ENCODE assay signal across 21 mouse cellular contexts in genomic region chr16:92439775-92440174, GRCm38 (mm10). TPM values are rescaled to one million over a fixed set of nuclear protein-coding genes. Genes with fewer than 3 reads are reported as not detected.
A peak's percentile ranks its signal among the peaks of the same experiment; 100 is the strongest.
DNase-seq lines count a peak whose midpoint lies in the region; ATAC-seq and TF ChIP-seq lines count a peak whose summit lies in the region.
"Had no signal": no experiment of that assay in that cellular context is flagged by ENCODE, and none has a peak within 500 bp of the region (broad histone marks: within the 10 kb centered on the region; RNA-seq: fewer than 3 reads in every experiment).

No protein-coding gene starts in this region.

- no peak overlapping the region for H3K4me3 ChIP-seq in heart, embryonic 10.5 days
- no peak overlapping the region for H3K4me3 ChIP-seq in midbrain, embryonic 13.5 days (replicated peaks)
- H3K4me3 ChIP-seq in midbrain, embryonic 16.5 days (ENCODE audit: low read depth, low read length): no peak overlapping the region
- H3K4me3 ChIP-seq: erythroblast, embryonic 14.5 days; heart, adult 2 months; heart, embryonic 13.5 days; hindbrain, embryonic 12.5 days had no signal

- H3K4me2 ChIP-seq in midbrain, embryonic 13.5 days (replicated peaks): no peak overlapping the region
- no peak overlapping the region for H3K4me2 ChIP-seq in midbrain, embryonic 16.5 days (ENCODE audit: low read length)
- H3K4me2 ChIP-seq: heart, embryonic 13.5 days; hindbrain, embryonic 12.5 days had no signal

- WGBS in heart, embryonic 10.5 days: 66% methylated on average over 2 of the region's 2 CpGs
- 75% methylated on average over 2 of the region's 2 CpGs for WGBS in midbrain, embryonic 13.5 days
- 62% methylated on average over 2 of the region's 2 CpGs for WGBS in midbrain, embryonic 16.5 days

- POLR2A ChIA-PET in Patski (lab: Charles Lee): interaction anchor here (1.8 kb wide), 1 partner anchor 40 kb away, joined by 7 read pairs; no protein-coding TSS in a partner anchor

- H3K36me3 ChIP-seq in heart, embryonic 10.5 days: no peaks in the 10 kb centered on the region
- no peaks in the 10 kb centered on the region for H3K36me3 ChIP-seq in midbrain, embryonic 13.5 days
- H3K36me3 ChIP-seq in midbrain, embryonic 16.5 days (ENCODE audit: control insufficient read depth, insufficient read depth, low read length): no peaks in the 10 kb centered on the region
- H3K36me3 ChIP-seq: heart, embryonic 13.5 days had no signal

- H3K27ac ChIP-seq in heart, embryonic 10.5 days: peak overlapping the region; percentile 67; the same call in 1 of the 2 replicates
- peak overlapping the region; percentile 21; the same call in 1 of the 2 replicates for H3K27ac ChIP-seq in midbrain, embryonic 13.5 days
- no peak overlapping the region for H3K27ac ChIP-seq in midbrain, embryonic 16.5 days (ENCODE audit: low read length)
- H3K27ac ChIP-seq: heart, adult 2 months; heart, embryonic 13.5 days; hindbrain, embryonic 12.5 days; hindbrain, postnatal 0 days had no signal

- no peak for DNase-seq in heart, embryonic 10.5 days (ENCODE audit: low spot score)
- no peak for DNase-seq in heart, adult 9 months (ENCODE audit: low spot score in 2 of 2)
- DNase-seq in Patski (ENCODE audit: low read depth, low spot score): peak; percentile 86
- DNase-seq in gastrocnemius, postnatal 25 days: no peak
- DNase-seq in MN1 (ENCODE audit: low spot score): no peak
- DNase-seq: adrenal gland, adult 8-10 months; cerebellum, adult 11 months; cerebellum, adult 9-11 months; cerebellum, postnatal 36 days; gastrocnemius, postnatal 10 days; heart, adult 2 months; heart, postnatal 36 days; kidney, adult 11 months had no signal

- H3K27me3 ChIP-seq in heart, embryonic 10.5 days (ENCODE audit: insufficient read depth, poor library complexity, severe bottlenecking): no peaks in the 10 kb centered on the region
- H3K27me3 ChIP-seq in midbrain, embryonic 13.5 days: no peaks in the 10 kb centered on the region
- no peaks in the 10 kb centered on the region for H3K27me3 ChIP-seq in midbrain, embryonic 16.5 days (ENCODE audit: control insufficient read depth, insufficient read depth, low read depth, low read length)
- H3K27me3 ChIP-seq in Patski: no peaks in the 10 kb centered on the region
- H3K27me3 ChIP-seq: heart, embryonic 13.5 days; hindbrain, embryonic 12.5 days had no signal

- TF ChIP-seq CTCF in Patski (IDR thresholded peaks at IDR 0.05): no peak

- CTCF ChIA-PET in Patski (lab: Charles Lee): interaction anchor here (2.3 kb wide), 1 partner anchor 13 kb away, joined by 10 read pairs; no protein-coding TSS in a partner anchor

- H3K9ac ChIP-seq in midbrain, embryonic 13.5 days (replicated peaks): no peak overlapping the region
- no peak overlapping the region for H3K9ac ChIP-seq in midbrain, embryonic 16.5 days (ENCODE audit: low read depth, low read length)
- H3K9ac ChIP-seq: heart, embryonic 13.5 days; hindbrain, embryonic 12.5 days had no signal

- peaks cover 76% of the 10 kb centered on the region for H3K4me1 ChIP-seq in heart, embryonic 10.5 days
- peaks cover 29% of the 10 kb centered on the region for H3K4me1 ChIP-seq in midbrain, embryonic 13.5 days (replicated peaks)
- peaks cover 14% of the 10 kb centered on the region for H3K4me1 ChIP-seq in midbrain, embryonic 16.5 days (ENCODE audit: control insufficient read depth, insufficient read depth, low read length)

- in situ Hi-C loops in Patski (cut with MboI; ENCODE audit: low pct_unique_long_range_greater_than_20kb): loop anchor here (5.0 kb wide), 2 partner anchors 42 to 92 kb away; no protein-coding TSS in a partner anchor

- ATAC-seq in midbrain, embryonic 13.5 days: no peak
- no peak for ATAC-seq in midbrain, embryonic 16.5 days
- ATAC-seq in Patski: peak; percentile 86
- ATAC-seq: forebrain, embryonic 16.5 days; hindbrain, postnatal 0 days had no signal

- H3K9me3 ChIP-seq in heart, embryonic 10.5 days: no peaks in the 10 kb centered on the region
- H3K9me3 ChIP-seq in midbrain, embryonic 13.5 days: no peaks in the 10 kb centered on the region
- H3K9me3 ChIP-seq in midbrain, embryonic 16.5 days (replicated peaks; ENCODE audit: control insufficient read depth, low read length, poor library complexity, severe bottlenecking): no peaks in the 10 kb centered on the region
- H3K9me3 ChIP-seq: G1E; heart, embryonic 13.5 days; hindbrain, embryonic 12.5 days had no signal

RNA-seq across cellular contexts. Expression of gene Rcan1, which starts 30.9 kb away (rescaled TPM):
- 78.8 and 129 TPM in 2 replicates for polyA plus RNA-seq in heart, embryonic 10.5 days (2016; fragmentation: Nextera tagmentation; extraction: Ambion mirVana)
- 46.8 and 47.4 TPM in 2 replicates for polyA plus RNA-seq in midbrain, embryonic 13.5 days (2015; fragmentation: Nextera tagmentation; extraction: Ambion mirVana)
- 76.3 and 80.8 TPM in 2 replicates for polyA plus RNA-seq in midbrain, embryonic 16.5 days (2015; fragmentation: Nextera tagmentation; extraction: Ambion mirVana)
- 119 TPM for polyA plus RNA-seq in Patski (2021)
- 100 to 1,000 TPM in 1 of 2 experiments, 10 to 100 TPM in 1; 55.0 to 133 TPM for total RNA-seq in gastrocnemius, postnatal 25 days (2021)

RNA-seq across cellular contexts. Expression of gene Clic6, which starts 45.8 kb away (rescaled TPM):
- polyA plus RNA-seq in heart, embryonic 10.5 days (2016; fragmentation: Nextera tagmentation; extraction: Ambion mirVana): 3.1 and 4.2 TPM in 2 replicates
- polyA plus RNA-seq in midbrain, embryonic 13.5 days (2015; fragmentation: Nextera tagmentation; extraction: Ambion mirVana): 1.2 and 3.1 TPM in 2 replicates
- polyA plus RNA-seq in midbrain, embryonic 16.5 days (2015; fragmentation: Nextera tagmentation; extraction: Ambion mirVana): 2.7 and 3.2 TPM in 2 replicates
- 0.05 TPM for polyA plus RNA-seq in Patski (2021)
- total RNA-seq in gastrocnemius, postnatal 25 days (2021): not detected
- polyA plus RNA-seq: erythroblast, embryonic 14.5 days had no signal
